Mouse (Mus musculus) heart, embryonic 12.5 days (tissue): ENCODE measurements around the gene Fuca2. TPM values are rescaled to one million over a fixed set of nuclear protein-coding genes. Genes with fewer than 3 reads are reported as not detected.
"Not testable (repeated sequence)": the region's sequence is repeated elsewhere in the genome, so short reads cannot be mapped to it uniquely, and the experiment has no call there.

Experiments used
- ATAC-seq: fragments of 200-750 bp; cut with Nextera tagmentation; 2 replicates; pipeline ENCODE4 v1.8.0; 2017; ENCODE audit warnings: moderate TSS enrichment, moderate library complexity; ENCODE audit not compliant: insufficient number of reproducible peaks, low FRiP score
- H3K27ac ChIP-seq: fragments of 300-500 bp; sonication (generic); 2 replicates; pipeline ENCODE4 v1.5.1; 2016; ENCODE audit warnings: mild to moderate bottlenecking, moderate library complexity; ENCODE audit not compliant: poor library complexity, severe bottlenecking
- H3K27me3 ChIP-seq: fragments of 300-500 bp; sonication (generic); replicated peaks from 2 replicates; pipeline ENCODE4 v1.6.1; 2016; ENCODE audit warnings: mild to moderate bottlenecking, moderate library complexity
- H3K36me3 ChIP-seq: fragments of 300-500 bp; sonication (generic); 2 replicates; pipeline ENCODE4 v1.6.1; 2016; ENCODE audit warnings: mild to moderate bottlenecking, moderate library complexity
- H3K4me1 ChIP-seq: fragments of 300-500 bp; sonication (generic); replicated peaks from 2 replicates; pipeline ENCODE4 v1.6.1; 2016; ENCODE audit warnings: mild to moderate bottlenecking
- H3K4me2 ChIP-seq: fragments of 300-500 bp; sonication (generic); 2 replicates; pipeline ENCODE4 v1.6.1; 2016; ENCODE audit warnings: mild to moderate bottlenecking, moderate library complexity
- H3K4me3 ChIP-seq: fragments of 300-500 bp; sonication (generic); 2 replicates; pipeline ENCODE4 v1.5.1; 2016; ENCODE audit warnings: mild to moderate bottlenecking
- H3K9ac ChIP-seq: fragments of 300-500 bp; sonication (generic); 2 replicates; pipeline ENCODE4 v1.6.1; 2016; ENCODE audit warnings: mild to moderate bottlenecking, moderate library complexity
- H3K9me3 ChIP-seq: fragments of 300-500 bp; sonication (generic); replicated peaks from 2 replicates; pipeline ENCODE4 v1.6.1; 2016; ENCODE audit warnings: mild to moderate bottlenecking, moderate library complexity
- WGBS: fragments of 180-500 bp; shearing (Covaris S2); methylation state at CpG from one replicate; pipeline ENCODE4 v1.1.7; 2016; 5-methylcytosine and 5-hydroxymethylcytosine counted together
- polyA plus RNA-seq: library from polyadenylated mRNA; unstranded; fragments of >200 nt; fragmentation: Nextera tagmentation; extraction: Ambion mirVana; gene quantifications from 2 replicates; pipeline ENCODE4 v1.2.1, GENCODE M21; 2016

The Fuca2 gene
- polyA plus RNA-seq, 1 experiment from 2014 or later, result 63.2 TPM

- 76% methylated on average over 6 of the region's 6 CpGs for WGBS
- Histone ChIP-seq H3K4me3 (no peak overlapping the region), H3K4me2 (no peak overlapping the region), H3K4me1 (peaks cover 9% of the 10 kb centered on the region), H3K27me3 (peaks cover 13% of the 10 kb centered on the region; the same call in 1 of the 2 replicates), H3K9ac (no peak overlapping the region), H3K27ac (no peak overlapping the region), H3K36me3 (no peaks in the 10 kb centered on the region), H3K9me3 (no peaks in the 10 kb centered on the region; the same call in 1 of the 2 replicates)
- ATAC-seq, result no peak
Measured at GRCm38 (mm10) chr10:13479341-13479740, 20.0 kb upstream of the Fuca2 start.

GRCm38 (mm10) chr10:13485958-13486357, 13.4 kb upstream of the Fuca2 start:
- Histone ChIP-seq H3K36me3 (no peaks in the 10 kb centered on the region), H3K4me2 (no peak overlapping the region), H3K27me3 (no peaks in the 10 kb centered on the region), H3K4me3 (no peak overlapping the region), H3K9ac (no peak overlapping the region), H3K27ac (no peak overlapping the region), H3K9me3 (no peaks in the 10 kb centered on the region), H3K4me1 (peaks cover 10% of the 10 kb centered on the region; the same call in 1 of the 2 replicates)
- 76% methylated on average over 4 of the region's 4 CpGs for WGBS
- no peak for ATAC-seq

GRCm38 (mm10) chr10:13489671-13490070, 9.7 kb upstream of the Fuca2 start:
- ATAC-seq, result peak; percentile 39; the same call in 1 of the 2 replicates
- Histone ChIP-seq H3K4me3 (no peak overlapping the region), H3K9ac (no peak overlapping the region), H3K36me3 (no peaks in the 10 kb centered on the region), H3K27ac (no peak overlapping the region; the same call in 1 of the 2 replicates), H3K9me3 (no peaks in the 10 kb centered on the region), H3K4me2 (no peak overlapping the region), H3K4me1 (peaks cover 10% of the 10 kb centered on the region; the same call in 1 of the 2 replicates), H3K27me3 (no peaks in the 10 kb centered on the region)
- WGBS, result 43% methylated on average over 6 of the region's 6 CpGs

GRCm38 (mm10) chr10:13493978-13494686, 5.2 kb upstream of the Fuca2 start:
- no peak for ATAC-seq
- H3K9ac ChIP-seq, result no peak overlapping the region
- H3K4me1 ChIP-seq, result peaks cover 18% of the 10 kb centered on the region
- H3K27me3 ChIP-seq, result no peaks in the 10 kb centered on the region
- H3K4me3 ChIP-seq, result no peak overlapping the region
- H3K9me3 ChIP-seq, result no peaks in the 10 kb centered on the region
- no peak overlapping the region for H3K4me2 ChIP-seq
- H3K36me3 ChIP-seq, result no peaks in the 10 kb centered on the region
- 80% methylated on average over 9 of the region's 9 CpGs for WGBS
- no peak overlapping the region for H3K27ac ChIP-seq

GRCm38 (mm10) chr10:13496315-13496714, 3.0 kb upstream of the Fuca2 start:
- H3K36me3 ChIP-seq, result no peaks in the 10 kb centered on the region
- no peaks in the 10 kb centered on the region for H3K27me3 ChIP-seq
- H3K9ac ChIP-seq, result no peak overlapping the region
- no peak for ATAC-seq
- no peaks in the 10 kb centered on the region for H3K9me3 ChIP-seq
- H3K4me1 ChIP-seq, result peaks cover 16% of the 10 kb centered on the region
- H3K4me3 ChIP-seq, result no peak overlapping the region
- 62% methylated on average over 3 of the region's 3 CpGs for WGBS
- no peak overlapping the region for H3K27ac ChIP-seq
- H3K4me2 ChIP-seq, result no peak overlapping the region

GRCm38 (mm10) chr10:13500473-13500872, 1.1 kb downstream of the Fuca2 start:
- ATAC-seq, result no peak
- H3K27ac ChIP-seq, result peak overlapping the region; percentile 4; the same call in 1 of the 2 replicates
- H3K9ac ChIP-seq, result 0 out of 2 replicates have a peak overlapping the region, but pooled peaks have one; percentile 80

GRCm38 (mm10) chr10:13500938-13501496, 1.7 kb downstream of the Fuca2 start:
- peak overlapping the region; percentile 70 for H3K4me3 ChIP-seq
- H3K9ac ChIP-seq, result peak overlapping the region; percentile 80
- peaks cover 22% of the 10 kb centered on the region for H3K36me3 ChIP-seq
- peak; percentile 82 for ATAC-seq
- peaks cover 30% of the 10 kb centered on the region for H3K4me1 ChIP-seq
- H3K4me2 ChIP-seq, result peak overlapping the region; percentile 83
- no peaks in the 10 kb centered on the region for H3K9me3 ChIP-seq
- under 1% methylated on average over 28 of the region's 30 CpGs for WGBS
- no peaks in the 10 kb centered on the region for H3K27me3 ChIP-seq
- H3K27ac ChIP-seq, result peak overlapping the region; percentile 4; the same call in 1 of the 2 replicates

More at GRCm38 (mm10) chr10:13500473-13500872, 1.1 kb downstream of the Fuca2 start:
- peak overlapping the region; percentile 70 for H3K4me3 ChIP-seq
- H3K4me1 ChIP-seq, result peaks cover 30% of the 10 kb centered on the region
- no peaks in the 10 kb centered on the region for H3K27me3 ChIP-seq
- WGBS, result 48% methylated on average over 9 of the region's 9 CpGs
- no peaks in the 10 kb centered on the region for H3K9me3 ChIP-seq
- H3K4me2 ChIP-seq, result peak overlapping the region; percentile 83
- H3K36me3 ChIP-seq, result peaks cover 17% of the 10 kb centered on the region

GRCm38 (mm10) chr10:13501533-13501932, 2.2 kb downstream of the Fuca2 start:
- H3K27me3 ChIP-seq, H3K9me3 ChIP-seq, ATAC-seq, H3K27ac ChIP-seq: not testable (repeated sequence)
- peaks cover 25% of the 10 kb centered on the region for H3K4me1 ChIP-seq
- H3K4me3 ChIP-seq, result peak overlapping the region; percentile 70
- WGBS, result 51% methylated on average over 4 of the region's 4 CpGs
- H3K36me3 ChIP-seq, result peaks cover 25% of the 10 kb centered on the region
- H3K9ac ChIP-seq, result peak overlapping the region; percentile 80
- H3K4me2 ChIP-seq, result peak overlapping the region; percentile 83

GRCm38 (mm10) chr10:13502371-13502770, 3.0 kb downstream of the Fuca2 start:
- Histone ChIP-seq H3K9me3 (no peaks in the 10 kb centered on the region), H3K4me2 (peak overlapping the region; percentile 83), H3K4me1 (peaks cover 19% of the 10 kb centered on the region), H3K27me3 (no peaks in the 10 kb centered on the region), H3K27ac (no peak overlapping the region), H3K36me3 (peaks cover 28% of the 10 kb centered on the region), H3K4me3 (no peak overlapping the region), H3K9ac (no peak overlapping the region)
- ATAC-seq, result peak; percentile 5; the same call in 1 of the 2 replicates
- 45% methylated on average over 8 of the region's 8 CpGs for WGBS

- ATAC-seq, result no peak
- 83% methylated on average over 4 of the region's 4 CpGs for WGBS
- Histone ChIP-seq H3K36me3 (peaks cover 13% of the 10 kb centered on the region), H3K4me2 (no peak overlapping the region), H3K4me1 (no peaks in the 10 kb centered on the region), H3K4me3 (no peak overlapping the region), H3K9me3 (no peaks in the 10 kb centered on the region), H3K9ac (no peak overlapping the region), H3K27ac (no peak overlapping the region), H3K27me3 (no peaks in the 10 kb centered on the region)
Measured at GRCm38 (mm10) chr10:13521857-13522256, 22.5 kb downstream of the Fuca2 start.

GRCm38 (mm10) chr10:13528155-13528554, 28.8 kb downstream of the Fuca2 start:
- Histone ChIP-seq H3K9ac (no peak overlapping the region), H3K9me3 (no peaks in the 10 kb centered on the region), H3K36me3 (peaks cover 43% of the 10 kb centered on the region), H3K27me3 (no peaks in the 10 kb centered on the region), H3K27ac (no peak overlapping the region), H3K4me3 (no peak overlapping the region), H3K4me2 (no peak overlapping the region), H3K4me1 (no peaks in the 10 kb centered on the region)
- WGBS, result 77% methylated on average over 4 of the region's 4 CpGs
- ATAC-seq, result no peak
